Mouse (Mus musculus) olfactory bulb, adult 2 months (tissue): Measurements from ENCODE around the gene Pnlip. TPM values are rescaled to one million over a fixed set of nuclear protein-coding genes. Genes with fewer than 3 reads are reported as not detected.

Experiments used
- H3K27ac ChIP-seq: fragments of 200-500 bp; 2 replicates; pipeline ENCODE4 v1.5.1; 2012; ENCODE audit warnings: low read depth, low read length; ENCODE audit not compliant: insufficient read depth
- H3K4me1 ChIP-seq: fragments of 200-500 bp; 2 replicates; pipeline ENCODE4 v1.6.1; 2012; ENCODE audit warnings: low read length; ENCODE audit not compliant: control insufficient read depth, insufficient read depth
- H3K4me3 ChIP-seq: fragments of 200-500 bp; 2 replicates; pipeline ENCODE4 v1.5.1; 2012; ENCODE audit warnings: mild to moderate bottlenecking, low read depth, low read length, moderate library complexity; ENCODE audit not compliant: insufficient read depth
- CTCF ChIP-seq: fragments of 200-500 bp; IDR thresholded peaks from 2 replicates; pipeline ENCODE4 v1.5.1; 2012; ENCODE audit warnings: low read depth, mild to moderate bottlenecking, low read length, moderate library complexity; ENCODE audit not compliant: insufficient read depth
- POLR2A ChIP-seq: fragments of 200-500 bp; IDR thresholded peaks from 2 replicates; pipeline ENCODE4 v1.6.1; 2012; ENCODE audit warnings: mild to moderate bottlenecking, low read depth, low read length, moderate library complexity; ENCODE audit not compliant: insufficient read depth
- WGBS: fragments of 180-500 bp; shearing (Covaris S2); methylation state at CpG from one replicate; pipeline ENCODE4 v1.1.7; 2018; 5-methylcytosine and 5-hydroxymethylcytosine counted together
- polyA plus RNA-seq: library from polyadenylated mRNA; stranded (reverse); fragments of >200 nt; gene quantifications from 2 replicates; pipeline ENCODE4 v1.2.4, GENCODE M21; 2012; ENCODE audit warnings: low replicate concordance; ENCODE audit not compliant: missing spikeins, insufficient read depth, insufficient read length

Pnlip gene
- polyA plus RNA-seq = not detected in 2 replicates

DNA sequence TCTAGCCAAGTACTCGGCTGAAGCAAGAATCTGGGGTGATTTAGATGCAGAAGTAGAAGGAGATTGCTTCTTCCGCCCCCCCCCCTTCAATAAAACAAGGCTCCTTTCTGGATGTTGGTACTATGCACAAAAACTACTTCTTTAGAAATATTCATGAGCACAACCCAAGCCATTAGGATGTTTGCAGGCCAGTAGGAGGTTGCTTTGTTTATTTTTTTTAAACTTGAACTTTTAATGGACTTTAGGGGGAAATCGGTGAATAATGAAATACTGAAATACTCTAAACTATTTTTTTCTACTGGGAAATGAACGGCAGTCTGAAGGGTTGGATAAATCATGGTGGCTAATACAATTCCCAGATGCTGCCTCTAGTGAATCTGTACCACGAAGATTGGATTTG, at the start of gene Pnlip:
Gene Pnlip, plus strand, starts transcription at position 301 of the 400 bp plus-strand sequence.
- TF ChIP-seq POLR2A (no peak), CTCF (no peak)
- H3K4me3 ChIP-seq = no peak within 1 kb of the TSS
- no peak within 1 kb of the TSS for H3K27ac ChIP-seq
- 76% methylated on average over 5 of the region's 5 CpGs for WGBS
- H3K4me1 ChIP-seq = no peaks in the 10 kb centered on the region

DNA sequence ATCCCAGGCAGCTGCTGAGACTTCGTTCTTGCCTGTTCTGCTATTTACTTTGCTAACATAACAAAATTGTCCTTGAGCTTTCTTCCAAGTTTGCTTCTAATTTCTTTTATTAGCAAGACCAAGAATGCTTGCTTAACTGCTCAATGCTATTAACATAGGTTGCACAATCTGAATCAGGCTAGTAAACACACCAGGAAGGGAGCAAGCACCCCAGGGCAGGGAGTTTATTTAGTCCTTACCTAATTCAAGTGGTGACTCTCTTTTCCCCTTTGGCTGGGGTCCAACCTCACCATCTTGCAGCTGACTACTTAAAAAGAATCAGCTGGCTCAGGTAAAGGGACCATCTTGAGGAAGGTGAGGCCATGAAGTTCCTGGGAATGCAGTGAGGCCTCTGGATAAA, 42.6 kb upstream of the Pnlip start:
- H3K4me1 ChIP-seq = no peaks in the 10 kb centered on the region

DNA sequence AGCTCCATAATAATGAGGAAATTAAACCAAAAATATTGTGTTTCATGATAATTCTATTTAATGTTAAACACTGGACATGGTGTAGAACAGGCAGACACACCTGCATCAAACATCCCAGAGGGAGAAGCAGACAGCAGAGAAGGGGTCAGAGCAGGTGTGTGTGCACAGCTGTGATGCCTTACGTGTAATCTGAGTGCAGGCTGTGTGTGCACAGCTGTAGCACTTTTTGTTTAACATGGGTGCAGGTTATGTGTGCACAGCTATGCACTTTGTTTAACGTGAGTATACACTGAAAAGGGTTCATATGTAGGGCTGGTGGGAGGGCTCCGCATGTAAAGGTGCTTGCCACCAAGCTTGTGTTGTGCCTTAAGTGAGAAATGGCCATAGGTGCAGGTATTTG, 39.6 kb upstream of the Pnlip start:
- Histone ChIP-seq H3K27ac (no peak overlapping the region), H3K4me3 (no peak overlapping the region), H3K4me1 (no peaks in the 10 kb centered on the region)
- WGBS = 87% methylated on average over 3 of the region's 3 CpGs
- TF ChIP-seq POLR2A (no peak), CTCF (no peak)

More for the DNA sequence above, 42.6 kb upstream of the Pnlip start:
- H3K4me3 ChIP-seq = no peak overlapping the region
- TF ChIP-seq POLR2A (no peak), CTCF (no peak)
- H3K27ac ChIP-seq = no peak overlapping the region
- WGBS = 52% methylated on average over 1 of the region's 1 CpGs

DNA sequence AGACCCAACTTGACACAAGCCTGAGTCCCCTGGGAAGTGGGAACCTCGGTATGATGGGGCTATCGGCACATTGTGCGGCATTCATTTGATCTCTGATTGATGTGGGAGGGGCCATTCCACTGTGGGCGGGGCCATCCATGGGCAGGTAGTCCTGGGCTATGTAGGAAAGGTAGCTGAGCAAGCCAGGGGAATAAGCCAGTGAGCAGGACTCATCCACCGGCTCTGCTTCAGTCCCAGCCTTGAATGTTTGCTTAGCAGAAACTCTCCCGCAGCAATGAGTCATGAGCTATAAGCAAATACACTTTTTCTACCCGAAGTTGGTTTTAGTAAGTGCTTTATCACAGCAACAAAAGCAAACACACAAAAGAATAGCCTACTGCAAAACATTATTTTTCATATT, 35.7 kb upstream of the Pnlip start:
- WGBS = 69% methylated on average over 7 of the region's 7 CpGs

DNA sequence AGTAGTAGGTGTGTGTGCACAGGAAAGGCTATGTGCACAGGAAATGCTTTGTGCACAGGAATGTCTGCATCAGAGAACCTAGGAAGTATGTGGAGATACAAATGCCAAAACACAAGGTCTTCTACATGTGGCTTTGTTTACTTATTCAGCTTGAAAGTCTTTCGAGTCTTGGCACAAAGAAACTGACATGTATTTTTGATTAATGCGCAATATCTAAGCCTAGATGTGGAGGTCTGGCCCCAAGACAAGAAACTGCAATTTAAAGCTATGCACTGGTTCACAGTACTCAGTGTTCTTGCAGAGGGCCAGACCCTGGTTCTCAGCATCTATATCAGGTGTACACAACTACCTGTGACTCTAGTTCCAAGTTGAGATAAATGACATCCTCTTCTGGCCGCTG, 31.6 kb upstream of the Pnlip start:
- TF ChIP-seq CTCF = no peak
- no peak for TF ChIP-seq POLR2A
- WGBS = 91% methylated on average over 3 of the region's 3 CpGs
- no peak overlapping the region for H3K4me3 ChIP-seq
- H3K4me1 ChIP-seq = no peaks in the 10 kb centered on the region
- no peak overlapping the region for H3K27ac ChIP-seq

More for the DNA sequence above, 35.7 kb upstream of the Pnlip start:
- H3K27ac ChIP-seq = no peak overlapping the region
- no peak overlapping the region for H3K4me3 ChIP-seq
- H3K4me1 ChIP-seq = no peaks in the 10 kb centered on the region
- TF ChIP-seq POLR2A = no peak
- no peak for TF ChIP-seq CTCF

DNA sequence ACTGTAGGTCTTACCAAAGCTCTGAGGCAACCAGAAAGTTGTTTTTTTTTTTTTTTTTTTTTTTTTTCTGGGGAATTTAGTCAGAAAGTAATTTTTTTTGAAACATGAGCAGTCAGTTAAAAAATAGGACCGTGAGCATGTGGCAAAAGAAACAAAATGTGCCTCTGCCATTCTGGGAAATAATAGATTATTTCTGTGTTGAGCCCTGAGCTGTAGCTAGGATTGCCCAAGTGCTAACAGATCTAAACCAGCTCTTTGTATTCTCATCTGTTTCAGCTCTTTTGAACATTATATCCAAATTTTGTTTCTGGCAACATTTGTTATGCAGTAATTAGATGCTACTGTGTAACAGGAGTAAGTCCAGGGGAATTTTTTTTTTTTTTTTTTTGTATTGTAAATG, 30.7 kb upstream of the Pnlip start:
- Histone ChIP-seq H3K27ac (no peak overlapping the region), H3K4me1 (no peaks in the 10 kb centered on the region), H3K4me3 (no peak overlapping the region)
- WGBS = 76% methylated on average over 1 of the region's 1 CpGs
- TF ChIP-seq CTCF (no peak), POLR2A (no peak)

DNA sequence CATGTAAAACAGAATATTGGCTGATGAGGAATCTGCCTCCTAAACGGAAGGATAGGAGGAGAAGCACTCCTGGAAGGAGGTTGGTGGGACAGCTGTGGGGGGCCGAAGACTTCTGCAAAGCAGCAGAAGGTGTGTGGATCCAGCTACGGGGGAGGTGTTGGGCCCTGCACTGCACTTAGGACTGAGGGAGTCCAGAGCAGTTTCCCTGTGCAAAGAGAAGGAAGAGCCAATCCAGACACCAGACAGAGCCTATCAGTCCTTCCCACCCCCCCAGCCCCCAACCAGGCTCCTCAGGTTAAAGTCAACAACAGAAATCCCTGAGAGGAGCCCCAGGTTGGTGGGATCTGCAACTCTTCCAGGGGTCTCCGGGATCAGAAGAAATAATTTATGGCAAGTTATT, 27.5 kb upstream of the Pnlip start:
- Histone ChIP-seq H3K4me1 (no peaks in the 10 kb centered on the region), H3K27ac (no peak overlapping the region), H3K4me3 (no peak overlapping the region)
- 86% methylated on average over 4 of the region's 4 CpGs for WGBS
- TF ChIP-seq POLR2A (no peak), CTCF (no peak)

DNA sequence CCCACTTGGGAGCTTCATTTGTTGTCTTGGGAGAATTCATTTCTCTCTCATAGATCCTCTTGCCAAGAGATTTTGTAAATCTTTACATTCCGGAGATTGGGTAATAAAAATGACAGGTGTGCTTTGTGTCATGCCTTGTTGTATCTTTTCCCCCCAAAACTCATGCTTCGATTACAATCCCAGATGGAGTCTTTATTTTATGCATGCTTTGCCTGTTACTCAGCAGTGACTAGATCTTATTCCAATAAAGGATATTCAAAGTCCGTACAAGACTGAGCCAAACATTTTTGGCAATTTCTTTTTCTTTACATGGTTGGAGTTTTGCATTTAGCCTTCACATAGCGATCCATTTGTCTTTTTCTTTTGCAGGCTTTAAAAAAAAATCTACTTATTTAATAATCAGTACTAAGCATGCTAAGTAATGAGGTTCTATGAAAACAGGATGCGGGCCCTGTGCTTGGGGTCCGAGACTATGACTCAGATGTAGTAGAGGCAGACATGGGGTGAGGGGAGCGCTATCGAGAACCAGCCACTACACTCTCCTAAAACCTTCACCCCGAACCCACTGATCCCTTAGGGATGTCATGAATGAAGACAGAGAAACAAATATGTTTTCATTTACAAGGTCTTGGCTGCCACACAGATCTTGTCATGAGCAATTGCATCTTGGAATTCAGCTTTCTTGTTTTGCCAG, 26.9 kb upstream of the Pnlip start:
- 91% methylated on average over 9 of the region's 9 CpGs for WGBS
- Histone ChIP-seq H3K4me1 (no peaks in the 10 kb centered on the region), H3K27ac (no peak overlapping the region), H3K4me3 (no peak overlapping the region)
- TF ChIP-seq POLR2A (no peak), CTCF (no peak)

DNA sequence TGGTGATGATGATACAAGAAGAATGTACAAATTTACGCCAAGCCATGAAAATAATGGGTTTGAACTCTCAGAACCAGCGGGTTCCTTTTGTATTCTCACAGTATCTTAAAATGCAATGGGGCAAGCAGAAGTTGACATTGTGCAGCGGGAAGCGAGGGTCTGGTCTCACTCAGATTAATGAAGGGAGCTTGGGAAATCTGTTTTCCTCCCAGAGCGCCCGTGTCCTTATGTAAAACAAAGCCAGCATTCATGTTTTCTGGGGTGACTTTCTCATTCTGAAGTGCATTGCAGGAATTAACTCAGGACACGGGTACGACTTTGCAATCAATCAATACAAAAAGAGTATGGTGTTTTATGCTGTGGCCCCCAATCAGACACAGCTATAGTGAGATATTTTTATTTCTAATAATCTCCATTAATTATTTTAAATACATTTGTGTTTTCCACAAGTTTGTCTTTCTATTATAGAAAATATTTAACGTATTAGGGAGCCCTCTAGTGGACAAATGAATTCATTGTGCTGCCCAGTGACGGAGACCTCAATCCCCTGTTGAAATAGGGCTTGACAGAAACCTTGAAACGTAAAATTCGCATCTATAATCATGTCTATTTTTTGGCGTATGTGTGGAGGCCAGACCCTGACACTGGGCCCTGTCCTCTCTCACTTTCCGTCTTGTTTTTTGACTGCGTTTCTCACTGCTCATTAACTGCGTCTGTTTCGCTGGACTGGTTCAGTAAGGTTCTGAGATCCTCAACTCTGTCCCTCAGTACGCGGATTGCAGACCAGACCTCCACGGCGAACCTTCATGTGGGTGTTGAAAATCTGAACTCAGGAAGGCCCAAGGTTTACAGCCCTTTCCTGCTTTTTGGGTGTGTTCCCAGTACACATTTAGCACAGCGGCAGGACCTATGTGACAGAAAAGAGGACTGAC, 24.6 kb upstream of the Pnlip start:
- 28% methylated on average over 22 of the region's 22 CpGs for WGBS
- H3K4me3 ChIP-seq = no peak overlapping the region
- TF ChIP-seq CTCF (no peak; the same call in 1 of the 2 replicates), POLR2A (no peak)
- no peak overlapping the region for H3K27ac ChIP-seq
- no peaks in the 10 kb centered on the region for H3K4me1 ChIP-seq
